Mouse (Mus musculus) Muller cell, postnatal 12 days (primary cell): ENCODE measurements around the gene Usp29.
A peak's percentile ranks its signal among the peaks of the same experiment; 100 is the strongest.
"Not testable (repeated sequence)": the region's sequence is repeated elsewhere in the genome, so short reads cannot be mapped to it uniquely, and the experiment has no call there.

Source experiments
- DNase-seq: peaks from one replicate; pipeline ENCODE4 v3.0.0-alpha.2; 2015; ENCODE audit errors: inconsistent ontology term

The Usp29 gene

GRCm38 (mm10) chr7:6874448-6874847, 144.1 kb downstream of the Usp29 start:
- peak; percentile 3 for DNase-seq

- DNase-seq: no peak
These were observed 147.8 kb downstream of the Usp29 start for GRCm38 (mm10) chr7:6878202-6878601.

- DNase-seq: not testable (repeated sequence)
These were observed 148.5 kb downstream of the Usp29 start for GRCm38 (mm10) chr7:6878849-6879248.

- no peak for DNase-seq
These were observed 149.3 kb downstream of the Usp29 start for GRCm38 (mm10) chr7:6879512-6880164.

- not testable (repeated sequence) for DNase-seq
These were observed 150.5 kb downstream of the Usp29 start for GRCm38 (mm10) chr7:6880918-6881317.

GRCm38 (mm10) chr7:6881473-6882046, 151.2 kb downstream of the Usp29 start:
- no peak for DNase-seq

- DNase-seq: no peak
These were observed 153.2 kb downstream of the Usp29 start for GRCm38 (mm10) chr7:6883376-6884147.

GRCm38 (mm10) chr7:6885416-6885815, 155.0 kb downstream of the Usp29 start:
- no peak for DNase-seq

- no peak for DNase-seq
These were observed 156.5 kb downstream of the Usp29 start for GRCm38 (mm10) chr7:6886896-6887295.

- no peak for DNase-seq
These were observed 159.5 kb downstream of the Usp29 start for GRCm38 (mm10) chr7:6889871-6890270.

- no peak for DNase-seq
These were observed 160.8 kb downstream of the Usp29 start for GRCm38 (mm10) chr7:6891206-6891605.

GRCm38 (mm10) chr7:6897021-6897420, 166.6 kb downstream of the Usp29 start:
- not testable (repeated sequence) for DNase-seq

GRCm38 (mm10) chr7:6900672-6901071, 170.3 kb downstream of the Usp29 start:
- no peak for DNase-seq

GRCm38 (mm10) chr7:6903489-6903888, 173.1 kb downstream of the Usp29 start:
- DNase-seq: no peak

GRCm38 (mm10) chr7:6910527-6910926, 180.1 kb downstream of the Usp29 start:
- DNase-seq: no peak

GRCm38 (mm10) chr7:6911731-6912130, 181.4 kb downstream of the Usp29 start:
- DNase-seq: no peak

- peak; percentile 63 for DNase-seq
These were observed 183.3 kb downstream of the Usp29 start for GRCm38 (mm10) chr7:6913439-6914380.

GRCm38 (mm10) chr7:6917126-6917525, 186.7 kb downstream of the Usp29 start:
- no peak for DNase-seq

- DNase-seq: peak; percentile 48
These were observed 187.9 kb downstream of the Usp29 start for GRCm38 (mm10) chr7:6918267-6918666.

- DNase-seq: no peak
These were observed 188.9 kb downstream of the Usp29 start for GRCm38 (mm10) chr7:6919131-6919870.

GRCm38 (mm10) chr7:6923515-6923914, 193.1 kb downstream of the Usp29 start:
- DNase-seq: no peak
